Mouse (Mus musculus): ENCODE results near the gene Galnt18.

DNA sequence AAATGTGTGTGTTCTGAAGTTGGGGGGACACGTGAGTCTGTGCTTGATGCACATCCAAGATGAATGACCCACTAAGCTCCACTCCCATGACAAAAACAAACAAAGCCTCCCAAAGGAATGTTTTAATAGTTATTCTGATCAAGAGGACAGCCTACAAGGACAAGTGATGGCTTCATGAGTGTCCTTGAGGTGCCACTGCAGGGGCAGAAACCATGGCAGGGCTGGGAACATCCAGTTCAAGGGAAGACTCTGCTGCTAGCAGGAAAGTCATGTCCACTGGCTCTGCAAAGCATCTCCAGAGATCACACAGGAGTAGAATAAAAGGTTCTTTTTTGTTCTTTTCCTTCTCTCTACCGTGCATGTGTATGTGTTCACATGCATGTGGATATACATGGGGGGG is 140.9 kb downstream of the Galnt18 start:
- no peak for TF ChIP-seq CTCF (IDR thresholded peaks at IDR 0.05; ENCODE audit: extremely low read depth, insufficient read depth, insufficient read length, insufficient replicate concordance)
- no peak for TF ChIP-seq POLR2A (IDR thresholded peaks at IDR 0.05; ENCODE audit: low read depth, low read length)

Measured in spleen, adult 2 months (tissue).